Mouse (Mus musculus) neural tube, embryonic 13.5 days (tissue): Measurements from ENCODE around the gene Tcstv1. TPM values are rescaled to one million over a fixed set of nuclear protein-coding genes. Genes with fewer than 3 reads are reported as not detected.
"Not testable (repeated sequence)": the region's sequence is repeated elsewhere in the genome, so short reads cannot be mapped to it uniquely, and the experiment has no call there.

Experiments used
- ATAC-seq: fragments of 200-750 bp; cut with Nextera tagmentation; 2 replicates; pipeline ENCODE4 v1.8.0; 2017; ENCODE audit warnings: low read depth, mild to moderate bottlenecking, moderate TSS enrichment, moderate library complexity
- H3K27ac ChIP-seq: fragments of 300-500 bp; sonication (generic); replicated peaks from 2 replicates; pipeline ENCODE4 v1.5.1; 2015; ENCODE audit warnings: moderate library complexity, mild to moderate bottlenecking, inconsistent platforms
- H3K27me3 ChIP-seq: fragments of 300-500 bp; sonication (generic); 2 replicates; pipeline ENCODE4 v1.6.1; 2015; ENCODE audit warnings: mild to moderate bottlenecking, inconsistent platforms
- H3K36me3 ChIP-seq: fragments of 300-500 bp; sonication (generic); 2 replicates; pipeline ENCODE4 v1.6.1; 2015; ENCODE audit warnings: mild to moderate bottlenecking, inconsistent platforms
- H3K4me1 ChIP-seq: fragments of 300-500 bp; sonication (generic); replicated peaks from 2 replicates; pipeline ENCODE4 v1.6.1; 2015; ENCODE audit warnings: inconsistent platforms
- H3K4me2 ChIP-seq: fragments of 300-500 bp; sonication (generic); 2 replicates; pipeline ENCODE4 v1.6.1; 2015; ENCODE audit warnings: inconsistent platforms, mild to moderate bottlenecking, moderate library complexity
- H3K4me3 ChIP-seq: fragments of 300-500 bp; sonication (generic); 2 replicates; pipeline ENCODE4 v1.5.1; 2015; ENCODE audit warnings: mild to moderate bottlenecking, inconsistent platforms
- H3K9ac ChIP-seq: fragments of 300-500 bp; sonication (generic); 2 replicates; pipeline ENCODE4 v1.6.1; 2015; ENCODE audit warnings: moderate library complexity, mild to moderate bottlenecking, inconsistent platforms
- H3K9me3 ChIP-seq: fragments of 300-500 bp; sonication (generic); 2 replicates; pipeline ENCODE4 v1.6.1; 2016; ENCODE audit warnings: inconsistent platforms
- WGBS: fragments of 180-500 bp; shearing (Covaris S2); methylation state at CpG from one replicate; pipeline ENCODE4 v1.1.7; 2015; 5-methylcytosine and 5-hydroxymethylcytosine counted together
- polyA plus RNA-seq: library from polyadenylated mRNA; unstranded; fragments of >200 nt; fragmentation: Nextera tagmentation; extraction: Ambion mirVana; gene quantifications from 2 replicates; pipeline ENCODE4 v1.2.1, GENCODE M21; 2015

Tcstv1 gene
- polyA plus RNA-seq: not detected in 2 replicates

DNA sequence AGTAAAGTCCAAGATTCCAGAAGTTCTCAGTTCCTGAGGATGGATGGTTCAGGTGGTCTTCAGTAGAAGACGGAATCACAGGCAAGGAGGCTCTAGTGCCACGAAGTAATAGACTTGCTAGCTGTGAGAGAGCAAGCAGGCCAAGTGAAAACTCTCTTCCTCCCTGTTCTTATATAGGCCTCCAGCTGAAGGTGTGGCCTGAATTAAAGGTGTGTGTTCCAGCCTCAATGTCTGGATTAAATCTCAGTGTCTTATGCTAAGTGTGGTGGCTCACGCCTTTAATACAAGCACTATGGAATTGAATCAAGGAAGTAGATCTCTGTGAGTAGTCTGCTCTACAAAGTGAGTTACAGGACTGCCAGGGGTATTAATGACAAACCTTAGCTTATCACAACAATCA lies at the start of gene Tcstv1:
Tcstv1 (minus strand) TSS at position 101 of the 400 bp plus-strand sequence.
- not testable (repeated sequence) for H3K36me3 ChIP-seq, H3K4me3 ChIP-seq, H3K9ac ChIP-seq, H3K4me2 ChIP-seq, H3K4me1 ChIP-seq, ATAC-seq, H3K27ac ChIP-seq, H3K27me3 ChIP-seq, H3K9me3 ChIP-seq
- WGBS: 86% methylated on average over 3 of the region's 3 CpGs

DNA sequence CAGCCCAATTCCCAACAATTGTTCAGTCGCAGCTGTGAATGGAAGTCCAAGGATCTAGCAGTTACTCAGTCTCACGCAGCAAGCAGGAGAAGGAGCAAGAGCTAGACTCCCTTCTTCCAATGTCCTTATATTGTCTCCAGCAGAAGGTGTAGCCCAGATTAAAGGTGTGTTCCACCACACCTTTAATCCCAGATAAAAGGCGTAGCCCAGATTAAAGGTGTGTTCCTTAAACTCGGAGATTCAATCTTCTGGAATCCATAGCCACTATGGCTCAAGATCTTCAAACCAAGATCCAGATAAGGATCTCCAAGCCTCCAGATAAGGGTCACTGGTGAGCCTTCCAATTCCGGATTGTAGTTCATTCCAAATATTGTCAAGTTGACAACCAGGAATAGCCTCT lies 34.6 kb upstream of the Tcstv1 start, which contains the start of gene Gm21761:
Gm21761 (minus strand) TSS at position 101 of the 400 bp plus-strand sequence.
- H3K27me3 ChIP-seq, H3K27ac ChIP-seq, H3K4me3 ChIP-seq, H3K4me1 ChIP-seq, H3K4me2 ChIP-seq, H3K9me3 ChIP-seq, H3K36me3 ChIP-seq, ATAC-seq, H3K9ac ChIP-seq: not testable (repeated sequence)
- no CpG with 5 or more reads among the region's 5 CpGs for WGBS

DNA sequence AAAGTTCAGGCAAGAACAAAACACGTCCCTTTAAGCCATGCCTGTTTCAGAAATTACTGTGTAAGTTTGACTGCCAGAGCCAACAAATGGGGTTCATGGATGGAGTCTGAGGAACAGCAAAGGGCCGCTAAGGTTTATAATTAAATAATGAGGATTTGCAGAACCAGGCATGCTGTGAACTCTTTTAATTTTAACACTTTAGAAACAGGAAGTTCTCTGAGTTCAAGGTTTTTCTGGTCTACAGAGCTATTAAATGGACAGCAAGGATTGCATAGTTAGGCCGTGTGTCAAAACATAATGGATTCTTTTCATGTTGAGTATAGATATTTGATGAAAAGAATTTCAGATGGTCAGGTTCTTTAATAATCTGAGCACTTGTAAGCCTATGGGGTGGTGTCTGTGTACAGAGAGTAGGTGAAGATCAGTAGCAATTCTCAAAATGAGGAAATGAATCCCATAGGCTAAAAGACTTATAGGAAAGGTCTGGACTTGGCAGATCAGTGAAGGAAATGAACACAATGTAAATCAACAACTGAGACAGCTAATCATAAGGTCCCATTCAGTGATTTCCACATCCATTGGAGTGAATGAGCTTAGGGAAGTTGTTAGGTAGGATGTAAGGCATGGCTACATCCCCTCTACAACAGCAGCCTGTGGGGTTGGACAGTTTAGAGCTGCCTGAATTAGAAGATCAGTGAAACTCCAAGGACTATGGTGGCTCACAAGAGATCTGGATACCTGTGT lies 30.2 kb upstream of the Tcstv1 start:
- not testable (repeated sequence) for H3K4me2 ChIP-seq, H3K36me3 ChIP-seq, H3K27ac ChIP-seq, ATAC-seq, H3K4me1 ChIP-seq, H3K9ac ChIP-seq, H3K27me3 ChIP-seq, H3K9me3 ChIP-seq, H3K4me3 ChIP-seq
- WGBS: 88% methylated on average over 3 of the region's 3 CpGs

GRCm38 (mm10) chr13:119916966-119917722 lies 22.6 kb upstream of the Tcstv1 start:
- H3K4me1 ChIP-seq, H3K27me3 ChIP-seq, H3K4me2 ChIP-seq, H3K9me3 ChIP-seq, H3K9ac ChIP-seq, H3K36me3 ChIP-seq, H3K4me3 ChIP-seq, H3K27ac ChIP-seq, ATAC-seq: not testable (repeated sequence)
- WGBS: 72% methylated on average over 4 of the region's 5 CpGs

GRCm38 (mm10) chr13:119916449-119916848 lies 21.9 kb upstream of the Tcstv1 start:
- not testable (repeated sequence) for H3K4me3 ChIP-seq, H3K9me3 ChIP-seq, H3K36me3 ChIP-seq, H3K27ac ChIP-seq, H3K4me1 ChIP-seq, H3K9ac ChIP-seq, H3K4me2 ChIP-seq, ATAC-seq, H3K27me3 ChIP-seq
- 70% methylated on average over 2 of the region's 2 CpGs for WGBS

DNA sequence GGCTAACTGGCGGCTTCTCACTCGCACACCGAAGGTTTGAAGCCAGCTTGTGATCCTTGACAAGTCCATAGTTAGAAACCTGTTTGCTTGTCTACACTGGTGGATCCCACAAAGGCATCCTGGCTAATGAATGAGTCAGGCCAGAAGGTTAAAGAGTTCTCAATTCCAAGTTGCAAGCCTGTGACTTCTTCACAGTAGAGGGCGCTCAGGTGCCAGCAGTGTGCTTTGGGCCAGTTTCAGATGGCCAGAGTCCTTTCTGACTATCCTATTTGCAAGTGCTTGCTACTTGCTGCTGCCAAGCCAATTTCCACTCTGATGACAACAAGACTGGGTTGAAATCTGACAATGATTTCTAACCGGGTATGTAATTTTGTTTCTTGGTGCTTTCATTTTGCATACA lies 4.0 kb upstream of the Tcstv1 start:
- not testable (repeated sequence) for H3K4me2 ChIP-seq, H3K27ac ChIP-seq, ATAC-seq, H3K4me1 ChIP-seq, H3K9ac ChIP-seq, H3K4me3 ChIP-seq, H3K27me3 ChIP-seq, H3K36me3 ChIP-seq, H3K9me3 ChIP-seq
- WGBS: 52% methylated on average over 5 of the region's 5 CpGs

GRCm38 (mm10) chr13:119886896-119887295 lies 7.7 kb downstream of the Tcstv1 start:
- not testable (repeated sequence) for H3K4me2 ChIP-seq, H3K27me3 ChIP-seq, H3K36me3 ChIP-seq, H3K9ac ChIP-seq, H3K4me3 ChIP-seq, H3K4me1 ChIP-seq, H3K27ac ChIP-seq, H3K9me3 ChIP-seq, ATAC-seq
- WGBS: 29% methylated on average over 4 of the region's 4 CpGs

DNA sequence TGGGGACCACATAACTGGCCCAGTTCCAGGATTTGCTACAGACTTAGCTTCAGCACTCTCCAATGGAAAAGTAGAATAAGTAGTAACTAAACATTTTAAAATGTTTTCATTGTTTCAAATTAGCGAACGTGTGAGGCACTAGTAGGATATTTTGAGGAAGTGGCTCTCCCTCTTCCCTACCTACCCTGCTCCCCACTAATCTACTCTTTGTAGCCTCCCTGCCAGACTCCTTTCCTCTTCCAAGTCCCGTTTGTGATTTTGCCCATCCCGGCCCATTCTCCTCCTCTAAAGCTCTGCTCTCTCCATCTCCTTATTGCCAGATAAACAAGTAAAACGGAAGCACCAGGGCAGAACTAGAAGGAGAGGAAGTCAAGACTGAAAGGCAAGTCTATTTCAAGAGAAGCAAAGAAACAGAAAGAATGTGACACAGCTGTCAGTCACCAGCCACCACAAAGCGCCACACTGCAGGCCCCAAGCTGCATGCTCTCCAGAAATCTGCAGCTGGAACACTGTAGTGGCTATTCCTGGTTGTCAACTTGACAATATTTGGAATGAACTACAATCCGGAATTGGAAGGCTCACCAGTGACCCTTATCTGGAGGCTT lies 30.1 kb downstream of the Tcstv1 start:
- not testable (repeated sequence) for H3K9ac ChIP-seq, ATAC-seq, H3K4me2 ChIP-seq, H3K4me1 ChIP-seq, H3K36me3 ChIP-seq, H3K27me3 ChIP-seq, H3K4me3 ChIP-seq, H3K9me3 ChIP-seq, H3K27ac ChIP-seq
- WGBS: 85% methylated on average over 6 of the region's 7 CpGs

GRCm38 (mm10) chr13:119862399-119862798 lies 32.2 kb downstream of the Tcstv1 start:
- not testable (repeated sequence) for H3K4me3 ChIP-seq, H3K27me3 ChIP-seq, ATAC-seq, H3K4me2 ChIP-seq, H3K9ac ChIP-seq, H3K36me3 ChIP-seq, H3K27ac ChIP-seq, H3K4me1 ChIP-seq, H3K9me3 ChIP-seq
- WGBS: no CpG with 5 or more reads among the region's 6 CpGs

Other genes starting within 250 kb of the Tcstv1 start
- 381 and 414 TPM in 2 replicates for gene Hmgcs1, start 204.4 kb downstream of the Tcstv1 start, polyA plus RNA-seq
- 3.6 and 3.8 TPM in 2 replicates for gene Nim1k, start 138.9 kb downstream of the Tcstv1 start, polyA plus RNA-seq
- 36.6 and 37.2 TPM in 2 replicates for gene Zfp131, start 103.9 kb downstream of the Tcstv1 start, polyA plus RNA-seq
- gene AF067063, start 64.6 kb downstream of the Tcstv1 start, polyA plus RNA-seq: 0.38 TPM in 1 of 2 replicates, not detected in the other
- gene D13Ertd608e, start 58.8 kb downstream of the Tcstv1 start, polyA plus RNA-seq: not detected in 2 replicates
- not detected in 2 replicates for gene Gm21761, start 34.5 kb upstream of the Tcstv1 start, polyA plus RNA-seq
- gene B020031M17Rik, start 56.0 kb upstream of the Tcstv1 start, polyA plus RNA-seq: not detected in 2 replicates
- not detected in 2 replicates for gene Gm36079, start 132.2 kb upstream of the Tcstv1 start, polyA plus RNA-seq
- 0.10 TPM in 1 of 2 replicates, not detected in the other for gene Gm21188, start 157.4 kb upstream of the Tcstv1 start, polyA plus RNA-seq
- not detected in 2 replicates for gene Gm20767, start 245.5 kb upstream of the Tcstv1 start, polyA plus RNA-seq